Mouse (Mus musculus) C2C12 (cell line): ENCODE data around the gene Pkdcc.

Source experiments
- CEBPB ChIP-seq: IDR thresholded peaks from one replicate; pipeline ENCODE4 v1.6.1; 2011; ENCODE audit warnings: low read depth, mild to moderate bottlenecking, control low read depth, moderate library complexity
- CTCF ChIP-seq: IDR thresholded peaks from one replicate; pipeline ENCODE4 v1.5.1; 2011; ENCODE audit not compliant: control insufficient read depth, insufficient read depth, insufficient read length
- MAX ChIP-seq: IDR thresholded peaks from one replicate; pipeline ENCODE4 v1.6.1; 2011; ENCODE audit warnings: mild to moderate bottlenecking, control low read depth
- MYOD1 ChIP-seq: IDR thresholded peaks from one replicate; pipeline ENCODE4 v1.6.1; 2011; ENCODE audit warnings: low read depth; ENCODE audit not compliant: control insufficient read depth, insufficient read length
- MYOG ChIP-seq: IDR thresholded peaks from one replicate; pipeline ENCODE4 v1.6.1; 2011; ENCODE audit not compliant: control insufficient read depth, insufficient read length; ENCODE audit errors: extremely low read depth
- USF1 ChIP-seq: IDR thresholded peaks from one replicate; pipeline ENCODE4 v1.6.1; 2011; ENCODE audit warnings: low read depth, mild to moderate bottlenecking, control low read depth, moderate library complexity

DNA sequence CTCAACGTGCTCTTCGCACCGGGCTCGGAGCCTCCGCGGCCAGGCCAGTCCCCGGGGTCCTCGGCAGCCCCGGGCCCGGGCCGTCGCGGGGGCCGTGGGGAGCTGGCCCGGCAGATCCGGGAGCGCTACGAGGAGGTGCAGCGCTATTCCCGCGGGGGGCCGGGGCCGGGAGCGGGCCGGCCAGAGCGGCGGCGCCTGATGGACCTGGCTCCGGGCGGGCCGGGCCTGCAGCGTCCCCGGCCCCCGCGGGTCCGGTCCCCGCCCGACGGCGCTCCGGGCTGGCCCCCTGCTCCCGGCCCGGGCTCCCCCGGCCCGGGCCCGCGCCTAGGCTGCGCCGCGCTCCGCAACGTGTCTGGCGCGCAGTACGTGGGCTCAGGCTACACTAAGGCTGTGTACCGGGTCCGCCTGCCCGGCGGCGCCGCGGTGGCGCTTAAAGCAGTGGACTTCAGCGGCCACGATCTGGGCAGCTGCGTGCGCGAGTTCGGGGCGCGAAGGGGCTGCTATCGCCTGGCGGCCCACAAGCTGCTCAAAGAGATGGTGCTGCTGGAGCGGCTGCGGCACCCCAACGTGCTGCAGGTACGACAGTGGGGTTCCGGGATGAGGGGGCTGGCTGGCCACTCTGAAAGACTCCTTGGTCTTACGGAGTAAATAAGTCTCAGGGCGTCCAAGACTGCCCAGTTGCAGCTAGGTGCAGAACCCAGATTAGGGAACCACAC lies 595 bp downstream of the Pkdcc start:
- TF ChIP-seq MYOD1, result no peak
- TF ChIP-seq CTCF, result no peak
- no peak for TF ChIP-seq USF1
- TF ChIP-seq MAX, result no peak
- no peak for TF ChIP-seq CEBPB
- TF ChIP-seq MYOG, result no peak
